11 mouse cellular contexts compared by ENCODE assay signal in the genomic region with DNA sequence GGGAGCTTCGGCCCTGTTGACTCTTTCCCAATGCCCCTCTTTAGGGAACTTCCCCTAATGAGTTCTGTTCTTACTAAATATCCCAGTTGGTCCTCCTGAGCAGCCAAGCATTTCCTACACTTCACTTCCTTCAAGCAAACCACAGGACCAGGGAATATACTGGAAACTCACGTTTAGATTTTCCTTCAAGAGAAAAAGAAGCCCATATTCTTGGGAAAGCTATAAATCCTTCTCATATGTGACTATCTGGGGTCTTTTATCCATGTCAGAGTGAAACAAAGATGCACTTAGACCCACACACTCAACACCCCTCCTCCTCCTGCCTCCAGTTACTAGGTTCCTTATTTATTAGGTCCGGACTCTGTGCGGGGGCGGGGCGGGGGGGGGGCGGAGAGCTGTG. TPM values are rescaled to one million over a fixed set of nuclear protein-coding genes. Genes with fewer than 3 reads are reported as not detected.
A peak's percentile ranks its signal among the peaks of the same experiment; 100 is the strongest.
DNase-seq lines count a peak whose midpoint lies in the region; ATAC-seq lines count a peak whose summit lies in the region.
"Had no signal": no experiment of that assay in that cellular context is flagged by ENCODE, and none has a peak within 500 bp of the region (broad histone marks: within the 10 kb centered on the region; RNA-seq: fewer than 3 reads in every experiment).

No protein-coding gene starts in this region.

- H3K9ac ChIP-seq in heart, embryonic 13.5 days = peak overlapping the region; percentile 58; the same call in 1 of the 2 replicates
- H3K9ac ChIP-seq in hindbrain, embryonic 12.5 days = peak overlapping the region; percentile 56
- peak overlapping the region; percentile 70 for H3K9ac ChIP-seq in midbrain, embryonic 11.5 days (ENCODE audit: low read length)

- no peaks in the 10 kb centered on the region for H3K36me3 ChIP-seq in heart, embryonic 13.5 days
- no peaks in the 10 kb centered on the region for H3K36me3 ChIP-seq in embryonic facial prominence, embryonic 10.5 days (replicated peaks)
- H3K36me3 ChIP-seq in hindbrain, embryonic 12.5 days = no peaks in the 10 kb centered on the region
- no peaks in the 10 kb centered on the region for H3K36me3 ChIP-seq in midbrain, embryonic 11.5 days (ENCODE audit: control insufficient read depth, insufficient read depth, low read length)

- no peaks in the 10 kb centered on the region for H3K9me3 ChIP-seq in heart, embryonic 13.5 days
- H3K9me3 ChIP-seq in embryonic facial prominence, embryonic 10.5 days = no peaks in the 10 kb centered on the region
- H3K9me3 ChIP-seq in hindbrain, embryonic 12.5 days (replicated peaks) = no peaks in the 10 kb centered on the region
- no peaks in the 10 kb centered on the region for H3K9me3 ChIP-seq in midbrain, embryonic 11.5 days (ENCODE audit: control insufficient read depth, low read length)

- intact Hi-C loops in heart, postnatal 25 days (cut with DNase I) = no loop called here

- no peak overlapping the region for H3K27ac ChIP-seq in heart, embryonic 13.5 days (replicated peaks)
- H3K27ac ChIP-seq in embryonic facial prominence, embryonic 10.5 days (replicated peaks) = peak overlapping the region; percentile 83; the same call in 1 of the 2 replicates
- peak overlapping the region; percentile 87; the same call in 1 of the 2 replicates for H3K27ac ChIP-seq in hindbrain, embryonic 12.5 days
- no peak overlapping the region for H3K27ac ChIP-seq in midbrain, embryonic 11.5 days (ENCODE audit: low read depth, low read length)

- peaks cover 19% of the 10 kb centered on the region for H3K27me3 ChIP-seq in heart, embryonic 13.5 days (replicated peaks)
- H3K27me3 ChIP-seq in embryonic facial prominence, embryonic 10.5 days (replicated peaks; ENCODE audit: low read depth, poor library complexity, severe bottlenecking) = peaks cover 4% of the 10 kb centered on the region
- H3K27me3 ChIP-seq in hindbrain, embryonic 12.5 days = no peaks in the 10 kb centered on the region
- no peaks in the 10 kb centered on the region for H3K27me3 ChIP-seq in midbrain, embryonic 11.5 days (ENCODE audit: control insufficient read depth, insufficient read depth, low read length)
- H3K27me3 ChIP-seq: CH12.LX had no signal

- peak overlapping the region; percentile 83 for H3K4me2 ChIP-seq in heart, embryonic 13.5 days
- H3K4me2 ChIP-seq in hindbrain, embryonic 12.5 days (replicated peaks) = peak overlapping the region; percentile 61
- peak overlapping the region; percentile 67 for H3K4me2 ChIP-seq in midbrain, embryonic 11.5 days

- DNase-seq in heart, postnatal 25 days (ENCODE audit: low spot score) = no peak
- DNase-seq in embryonic facial prominence, embryonic 10.5 days (ENCODE audit: low spot score) = peak; percentile 27
- peak; percentile 89 for DNase-seq in midbrain, embryonic 11.5 days (ENCODE audit: low spot score, missing footprints)
- no peak for DNase-seq in adrenal gland, postnatal 36 days
- no peak for DNase-seq in testis, postnatal 10 days (ENCODE audit: low spot score)
- no peak for DNase-seq in kidney, postnatal 25 days
- DNase-seq: adrenal gland, adult 8-10 months; thymus, postnatal 14 days had no signal

- H3K4me3 ChIP-seq in heart, embryonic 13.5 days = peak overlapping the region; percentile 59
- H3K4me3 ChIP-seq in embryonic facial prominence, embryonic 10.5 days = peak overlapping the region; percentile 70
- peak overlapping the region; percentile 45 for H3K4me3 ChIP-seq in hindbrain, embryonic 12.5 days
- H3K4me3 ChIP-seq in midbrain, embryonic 11.5 days (ENCODE audit: low read depth, low read length) = peak overlapping the region; percentile 59

- no peak for ATAC-seq in heart, embryonic 13.5 days (ENCODE audit: extremely low read depth, insufficient number of reproducible peaks, low FRiP score, low TSS enrichment)
- ATAC-seq in hindbrain, embryonic 12.5 days (ENCODE audit: low FRiP score) = no peak
- ATAC-seq in midbrain, embryonic 11.5 days (ENCODE audit: low FRiP score) = no peak; the same call in 1 of the 2 replicates

- 0 out of 2 replicates have a peak, but pooled peaks cover 5% of the 10 kb centered on the region for H3K4me1 ChIP-seq in heart, embryonic 13.5 days
- H3K4me1 ChIP-seq in embryonic facial prominence, embryonic 10.5 days = peaks cover 43% of the 10 kb centered on the region
- peaks cover 25% of the 10 kb centered on the region for H3K4me1 ChIP-seq in hindbrain, embryonic 12.5 days
- H3K4me1 ChIP-seq in midbrain, embryonic 11.5 days (ENCODE audit: control insufficient read depth, insufficient read depth, low read length) = peaks cover 10% of the 10 kb centered on the region; the same call in 1 of the 2 replicates

- WGBS in heart, embryonic 13.5 days = 10% methylated on average over 7 of the region's 7 CpGs
- 3% methylated on average over 7 of the region's 7 CpGs for WGBS in embryonic facial prominence, embryonic 10.5 days
- 7% methylated on average over 7 of the region's 7 CpGs for WGBS in hindbrain, embryonic 12.5 days
- 6% methylated on average over 7 of the region's 7 CpGs for WGBS in midbrain, embryonic 11.5 days

RNA-seq across cellular contexts. Expression of gene Grik2, which starts 6.5 kb away (rescaled TPM):
- 0.68 and 1.2 TPM in 2 replicates for polyA plus RNA-seq in heart, embryonic 13.5 days (2015; fragmentation: Nextera tagmentation; extraction: Ambion mirVana)
- total RNA-seq in heart, postnatal 25 days (2021) = under 1 TPM; 0.44 to 0.45 TPM
- 5.5 and 5.7 TPM in 2 replicates for polyA plus RNA-seq in embryonic facial prominence, embryonic 10.5 days (2016; fragmentation: Nextera tagmentation; extraction: Ambion mirVana)
- polyA plus RNA-seq in hindbrain, embryonic 12.5 days (2016; fragmentation: Nextera tagmentation; extraction: Ambion mirVana) = 15.1 and 15.4 TPM in 2 replicates
- 15.5 and 17.5 TPM in 2 replicates for polyA plus RNA-seq in midbrain, embryonic 11.5 days (2014; fragmentation: Nextera tagmentation; extraction: Ambion mirVana)
- total RNA-seq in adrenal gland, postnatal 36 days (2021) = 1 to 10 TPM; 1.7 TPM
- total RNA-seq: CH12.LX had no signal

Comparison
In these comparisons a context has a peak if more than half of its experiments do, and no peak if none do; other contexts are left out.
1. H3K27ac ChIP-seq: peak in embryonic facial prominence, embryonic 10.5 days (single experiment) and hindbrain, embryonic 12.5 days (single experiment); none in heart, embryonic 13.5 days (single experiment) and midbrain, embryonic 11.5 days (single experiment).
2. DNase-seq: peak in embryonic facial prominence, embryonic 10.5 days (single experiment) and midbrain, embryonic 11.5 days (single experiment); none in heart, postnatal 25 days (single experiment), adrenal gland, postnatal 36 days (0 of 2), testis, postnatal 10 days (single experiment) and kidney, postnatal 25 days (0 of 2).
3. Peak in every context shown above with its lines, with median percentiles within 50 percentile points of each other: H3K4me2 ChIP-seq, H3K4me3 ChIP-seq and H3K9ac ChIP-seq.